Mouse (Mus musculus): ENCODE results near the gene Slc28a3.

- TF ChIP-seq CTCF (IDR thresholded peaks at IDR 0.05; ENCODE audit: extremely low read depth, insufficient read depth, low read length): no peak
- TF ChIP-seq POLR2A (IDR thresholded peaks at IDR 0.05; ENCODE audit: extremely low read depth, insufficient read depth, low read length): no peak
Measured at GRCm38 (mm10) chr13:58520580-58521330, 89.9 kb downstream of the Slc28a3 start.
